Mouse (Mus musculus) neural tube, embryonic 11.5 days (tissue): ENCODE results near the gene Camk2d. TPM values are rescaled to one million over a fixed set of nuclear protein-coding genes. Genes with fewer than 3 reads are reported as not detected.
A peak's percentile ranks its signal among the peaks of the same experiment; 100 is the strongest.

Experiments
- ATAC-seq: fragments of 200-750 bp; cut with Nextera tagmentation; 2 replicates; pipeline ENCODE4 v1.8.0; 2017; ENCODE audit warnings: moderate number of reproducible peaks, mild to moderate bottlenecking, moderate TSS enrichment, moderate library complexity; ENCODE audit not compliant: insufficient read depth, low FRiP score, low TSS enrichment
- DNase-seq: peaks from one replicate; pipeline ENCODE4 v3.0.0-alpha.2; 2015; ENCODE audit warnings: low spot score
- H3K27ac ChIP-seq: fragments of 300-500 bp; sonication (generic); 2 replicates; pipeline ENCODE4 v1.5.1; 2014; ENCODE audit warnings: low read depth, mild to moderate bottlenecking, low read length
- H3K27me3 ChIP-seq: fragments of 300-500 bp; sonication (generic); 2 replicates; pipeline ENCODE4 v1.6.1; 2014; ENCODE audit warnings: mild to moderate bottlenecking, low read length, mixed read lengths; ENCODE audit not compliant: control insufficient read depth, insufficient read depth
- H3K36me3 ChIP-seq: fragments of 300-500 bp; sonication (generic); 2 replicates; pipeline ENCODE4 v1.6.1; 2014; ENCODE audit warnings: mild to moderate bottlenecking, low read length, moderate library complexity, mixed read lengths; ENCODE audit not compliant: control insufficient read depth, insufficient read depth
- H3K4me1 ChIP-seq: fragments of 300-500 bp; sonication (generic); 2 replicates; pipeline ENCODE4 v1.6.1; 2014; ENCODE audit warnings: low read length, mixed read lengths; ENCODE audit not compliant: control insufficient read depth, insufficient read depth
- H3K4me2 ChIP-seq: fragments of 300-500 bp; sonication (generic); 2 replicates; pipeline ENCODE4 v1.6.1; 2014; ENCODE audit warnings: low read depth, mild to moderate bottlenecking, moderate library complexity
- H3K4me3 ChIP-seq: fragments of 300-500 bp; sonication (generic); 2 replicates; pipeline ENCODE4 v1.5.1; 2014; ENCODE audit warnings: low read depth, low read length
- H3K9ac ChIP-seq: fragments of 300-500 bp; sonication (generic); 2 replicates; pipeline ENCODE4 v1.6.1; 2014; ENCODE audit warnings: mild to moderate bottlenecking, low read length
- H3K9me3 ChIP-seq: fragments of 300-500 bp; sonication (generic); 2 replicates; pipeline ENCODE4 v1.6.1; 2016; ENCODE audit warnings: low read length; ENCODE audit not compliant: control insufficient read depth
- WGBS: fragments of 180-500 bp; shearing (Covaris S2); extraction: QIAGEN DNeasy Blood & Tissue Kit; methylation state at CpG from one replicate; pipeline ENCODE4 v1.1.7; 2014; 5-methylcytosine and 5-hydroxymethylcytosine counted together
- polyA plus RNA-seq: library from polyadenylated mRNA; unstranded; fragments of >200 nt; fragmentation: Nextera tagmentation; extraction: Ambion mirVana; gene quantifications from 2 replicates; pipeline ENCODE4 v1.2.1, GENCODE M21; 2014

The Camk2d gene
- polyA plus RNA-seq, 1 experiment from 2014 or later = 21.4 TPM

- Histone ChIP-seq H3K4me1 (no peaks in the 10 kb centered on the region), H3K9ac (no peak overlapping the region), H3K27me3 (no peaks in the 10 kb centered on the region), H3K36me3 (no peaks in the 10 kb centered on the region), H3K4me3 (no peak overlapping the region), H3K9me3 (no peaks in the 10 kb centered on the region), H3K4me2 (no peak overlapping the region), H3K27ac (no peak overlapping the region)
- no peak for ATAC-seq
- DNase-seq = no peak
- 87% methylated on average over 6 of the region's 6 CpGs for WGBS
Observed at GRCm38 (mm10) chr3:126660986-126661385, 64.9 kb downstream of the Camk2d start.

- H3K36me3 ChIP-seq = no peaks in the 10 kb centered on the region
- no peaks in the 10 kb centered on the region for H3K9me3 ChIP-seq
- no peak for ATAC-seq
- no peak overlapping the region for H3K9ac ChIP-seq
- no peak overlapping the region for H3K4me2 ChIP-seq
- H3K4me1 ChIP-seq = no peaks in the 10 kb centered on the region
- WGBS = 90% methylated on average over 3 of the region's 3 CpGs
- H3K27me3 ChIP-seq = no peaks in the 10 kb centered on the region
- DNase-seq = no peak
- H3K4me3 ChIP-seq = no peak overlapping the region
- no peak overlapping the region for H3K27ac ChIP-seq
Observed at GRCm38 (mm10) chr3:126661920-126662319, 65.8 kb downstream of the Camk2d start.

- Histone ChIP-seq H3K9ac (no peak overlapping the region), H3K4me1 (0 out of 2 replicates have a peak, but pooled peaks cover 3% of the 10 kb centered on the region), H3K27ac (no peak overlapping the region), H3K9me3 (no peaks in the 10 kb centered on the region), H3K36me3 (no peaks in the 10 kb centered on the region), H3K4me2 (no peak overlapping the region), H3K4me3 (no peak overlapping the region), H3K27me3 (no peaks in the 10 kb centered on the region)
- ATAC-seq (no peak), DNase-seq (no peak)
- WGBS = 74% methylated on average over 5 of the region's 5 CpGs
Observed at GRCm38 (mm10) chr3:126663436-126663835, 67.3 kb downstream of the Camk2d start.

- Histone ChIP-seq H3K27me3 (no peaks in the 10 kb centered on the region), H3K27ac (no peak overlapping the region), H3K9me3 (no peaks in the 10 kb centered on the region), H3K4me3 (no peak overlapping the region), H3K36me3 (no peaks in the 10 kb centered on the region), H3K4me2 (no peak overlapping the region), H3K4me1 (0 out of 2 replicates have a peak, but pooled peaks cover 3% of the 10 kb centered on the region), H3K9ac (no peak overlapping the region)
- ATAC-seq (no peak), DNase-seq (no peak)
- 88% methylated on average over 1 of the region's 1 CpGs for WGBS
Observed at GRCm38 (mm10) chr3:126665866-126666265, 69.8 kb downstream of the Camk2d start.

- no peak overlapping the region for H3K27ac ChIP-seq
- ATAC-seq (0 out of 2 replicates have a peak, but pooled peaks have one; percentile 2), DNase-seq (no peak)
- no peak overlapping the region for H3K4me3 ChIP-seq
- no peaks in the 10 kb centered on the region for H3K27me3 ChIP-seq
- H3K9me3 ChIP-seq = no peaks in the 10 kb centered on the region
- no peak overlapping the region for H3K4me2 ChIP-seq
- no peaks in the 10 kb centered on the region for H3K36me3 ChIP-seq
- WGBS = 95% methylated on average over 11 of the region's 11 CpGs
- H3K4me1 ChIP-seq = 0 out of 2 replicates have a peak, but pooled peaks cover 3% of the 10 kb centered on the region
- no peak overlapping the region for H3K9ac ChIP-seq
Observed at GRCm38 (mm10) chr3:126667019-126667418, 70.9 kb downstream of the Camk2d start.

GRCm38 (mm10) chr3:126667451-126667850 is 71.3 kb downstream of the Camk2d start:
- ATAC-seq = peak; percentile 35; the same call in 1 of the 2 replicates

GRCm38 (mm10) chr3:126668123-126668522 is 72.0 kb downstream of the Camk2d start:
- 0 out of 2 replicates have a peak, but pooled peaks cover 3% of the 10 kb centered on the region for H3K4me1 ChIP-seq
- 85% methylated on average over 3 of the region's 3 CpGs for WGBS
- ATAC-seq = no peak

More at GRCm38 (mm10) chr3:126667451-126667850, 71.3 kb downstream of the Camk2d start:
- 62% methylated on average over 7 of the region's 7 CpGs for WGBS
- Histone ChIP-seq H3K36me3 (no peaks in the 10 kb centered on the region), H3K9me3 (no peaks in the 10 kb centered on the region), H3K4me1 (0 out of 2 replicates have a peak, but pooled peaks cover 3% of the 10 kb centered on the region), H3K27ac (no peak overlapping the region), H3K27me3 (no peaks in the 10 kb centered on the region), H3K9ac (no peak overlapping the region), H3K4me2 (no peak overlapping the region), H3K4me3 (no peak overlapping the region)
- no peak for DNase-seq

GRCm38 (mm10) chr3:126668692-126669091 is 72.6 kb downstream of the Camk2d start:
- Histone ChIP-seq H3K27ac (no peak overlapping the region), H3K9ac (no peak overlapping the region), H3K4me2 (no peak overlapping the region), H3K36me3 (no peaks in the 10 kb centered on the region), H3K4me3 (no peak overlapping the region), H3K9me3 (no peaks in the 10 kb centered on the region), H3K27me3 (no peaks in the 10 kb centered on the region), H3K4me1 (0 out of 2 replicates have a peak, but pooled peaks cover 3% of the 10 kb centered on the region)
- DNase-seq (no peak), ATAC-seq (no peak)
- WGBS = 58% methylated on average over 10 of the region's 10 CpGs

More at GRCm38 (mm10) chr3:126668123-126668522, 72.0 kb downstream of the Camk2d start:
- Histone ChIP-seq H3K9me3 (no peaks in the 10 kb centered on the region), H3K9ac (no peak overlapping the region), H3K4me3 (no peak overlapping the region), H3K4me2 (no peak overlapping the region), H3K36me3 (no peaks in the 10 kb centered on the region), H3K27me3 (no peaks in the 10 kb centered on the region), H3K27ac (no peak overlapping the region)
- DNase-seq = no peak

GRCm38 (mm10) chr3:126670413-126670812 is 74.3 kb downstream of the Camk2d start:
- H3K9me3 ChIP-seq = no peaks in the 10 kb centered on the region
- no peaks in the 10 kb centered on the region for H3K27me3 ChIP-seq
- ATAC-seq = no peak
- no peaks in the 10 kb centered on the region for H3K36me3 ChIP-seq
- no peak overlapping the region for H3K4me2 ChIP-seq
- 0 out of 2 replicates have a peak, but pooled peaks cover 3% of the 10 kb centered on the region for H3K4me1 ChIP-seq
- DNase-seq = no peak
- no peak overlapping the region for H3K27ac ChIP-seq
- WGBS = 95% methylated on average over 3 of the region's 3 CpGs
- no peak overlapping the region for H3K9ac ChIP-seq
- H3K4me3 ChIP-seq = no peak overlapping the region
